Mouse (Mus musculus) CH12.LX (cell line): ENCODE measurements around the gene Gm27235. TPM values are rescaled to one million over a fixed set of nuclear protein-coding genes. Genes with fewer than 3 reads are reported as not detected.
"Not testable (repeated sequence)": the region's sequence is repeated elsewhere in the genome, so short reads cannot be mapped to it uniquely, and the experiment has no call there.

Source experiments
- DNase-seq: peaks from one replicate; pipeline ENCODE4 v3.0.0-alpha.2; 2013; ENCODE audit errors: extremely low read depth
- H3K27ac ChIP-seq: 2 replicates; pipeline ENCODE4 v1.5.1; 2012; ENCODE audit warnings: low read depth, mild to moderate bottlenecking, control low read depth, moderate library complexity; ENCODE audit not compliant: insufficient read depth
- H3K27me3 ChIP-seq: replicated peaks from 2 replicates; pipeline ENCODE3; 2012; ENCODE audit warnings: inconsistent platforms
- H3K36me3 ChIP-seq, 2 experiments: replicated peaks in 1 of 2; 2 replicates each; pipeline versions ENCODE3 to v1.6.1; 2012; ENCODE audit warnings: inconsistent platforms in 1 of 2, low read length in 1 of 2, mild to moderate bottlenecking in 1 of 2, mixed read lengths in 1 of 2, moderate library complexity in 1 of 2; ENCODE audit not compliant: control insufficient read depth in 1 of 2, insufficient read depth in 1 of 2
- H3K4me1 ChIP-seq, 2 experiments: 2 replicates each; pipeline ENCODE4 v1.6.1; 2012; ENCODE audit warnings: inconsistent platforms in 1 of 2, moderate library complexity in 1 of 2; ENCODE audit not compliant: insufficient read depth in 2 of 2, control insufficient read depth in 1 of 2
- H3K4me2 ChIP-seq: 2 replicates; pipeline ENCODE4 v1.6.1; 2012; ENCODE audit warnings: low read depth, mild to moderate bottlenecking, control low read depth; ENCODE audit not compliant: poor library complexity, insufficient read depth, severe bottlenecking
- H3K4me3 ChIP-seq, 3 experiments: fragments of 150-350 bp in 1 of 3; sonication (generic) in 1 of 3; replicated peaks in 1 of 3; 2 replicates each; pipeline versions ENCODE3 to v1.5.1; 2011 to 2012; ENCODE audit warnings: low read depth in 2 of 3, low read length in 2 of 3, mild to moderate bottlenecking in 2 of 3, moderate library complexity in 2 of 3, control low read depth in 1 of 3, improper control_type of control experiment in 1 of 3, inconsistent platforms in 1 of 3, mixed read lengths in 1 of 3; ENCODE audit not compliant: poor library complexity in 1 of 3
- H3K79me2 ChIP-seq: replicated peaks from 2 replicates; pipeline ENCODE4 v1.6.1; 2012; ENCODE audit warnings: mild to moderate bottlenecking, moderate library complexity; ENCODE audit not compliant: control insufficient read depth, poor library complexity, insufficient read depth, severe bottlenecking; ENCODE audit errors: extremely low read depth
- H3K9ac ChIP-seq: 2 replicates; pipeline ENCODE4 v1.6.1; 2012; ENCODE audit warnings: low read depth, mild to moderate bottlenecking, control low read depth, moderate library complexity; ENCODE audit not compliant: insufficient read depth
- H3K9me3 ChIP-seq: replicated peaks from 2 replicates; pipeline ENCODE3; 2012; ENCODE audit warnings: low read length, inconsistent platforms, mixed read lengths
- CHD1 ChIP-seq: IDR thresholded peaks from 2 replicates; pipeline ENCODE4 v1.6.1; 2012; ENCODE audit warnings: low read depth, low read length, improper control_type of control experiment, inconsistent platforms
- CHD2 ChIP-seq: IDR thresholded peaks from 2 replicates; pipeline ENCODE4 v1.6.1; 2011; ENCODE audit warnings: low read length, improper control_type of control experiment
- ELF1 ChIP-seq: IDR thresholded peaks from 2 replicates; pipeline ENCODE4 v1.6.1; 2014; ENCODE audit warnings: low read depth, mild to moderate bottlenecking, inconsistent platforms, low read length, improper control_type of control experiment
- EP300 ChIP-seq: IDR thresholded peaks from 2 replicates; pipeline ENCODE4 v1.6.1; 2011; ENCODE audit warnings: low read length, improper control_type of control experiment
- ETS1 ChIP-seq: conservative IDR thresholded peaks from 2 replicates; pipeline ENCODE4 v1.6.1; 2012; ENCODE audit warnings: low read depth, mild to moderate bottlenecking, inconsistent platforms, low read length, improper control_type of control experiment, moderate library complexity
- GABPA ChIP-seq: IDR thresholded peaks from 2 replicates; pipeline ENCODE4 v1.6.1; 2012; ENCODE audit warnings: low read depth, low read length, improper control_type of control experiment, inconsistent platforms; ENCODE audit not compliant: insufficient replicate concordance
- IRF4 ChIP-seq: IDR thresholded peaks from 2 replicates; pipeline ENCODE4 v1.6.1; 2014; ENCODE audit warnings: low read depth, mild to moderate bottlenecking, inconsistent platforms, low read length, improper control_type of control experiment
- MAFK ChIP-seq: IDR thresholded peaks from 2 replicates; pipeline ENCODE4 v1.6.1; 2011; ENCODE audit warnings: low read length, improper control_type of control experiment; ENCODE audit not compliant: insufficient replicate concordance
- MAX ChIP-seq: IDR thresholded peaks from 2 replicates; pipeline ENCODE4 v1.6.1; 2011; ENCODE audit warnings: low read length, improper control_type of control experiment
- MYC ChIP-seq: IDR thresholded peaks from 2 replicates; pipeline ENCODE4 v1.6.1; 2011; ENCODE audit warnings: low read depth, mild to moderate bottlenecking, improper control_type of control experiment, low read length
- NRF1 ChIP-seq: IDR thresholded peaks from 2 replicates; pipeline ENCODE4 v1.6.1; 2014; ENCODE audit warnings: low read depth, mild to moderate bottlenecking, inconsistent platforms, low read length, improper control_type of control experiment, moderate library complexity
- PAX5 ChIP-seq: IDR thresholded peaks from 2 replicates; pipeline ENCODE4 v1.6.1; 2012; ENCODE audit warnings: low read length, inconsistent platforms, mixed read lengths
- RCOR1 ChIP-seq: conservative IDR thresholded peaks from 2 replicates; pipeline ENCODE4 v1.6.1; 2012; ENCODE audit warnings: low read depth, mild to moderate bottlenecking, inconsistent platforms, low read length, improper control_type of control experiment
- SMC3 ChIP-seq: IDR thresholded peaks from 2 replicates; pipeline ENCODE4 v1.6.1; 2011; ENCODE audit warnings: low read depth, low read length, improper control_type of control experiment
- TCF12 ChIP-seq: IDR thresholded peaks from 2 replicates; pipeline ENCODE4 v1.6.1; 2014; ENCODE audit warnings: low read depth, mild to moderate bottlenecking, inconsistent platforms, low read length, improper control_type of control experiment
- USF1 ChIP-seq: IDR thresholded peaks from 2 replicates; pipeline ENCODE4 v1.6.1; 2014; ENCODE audit warnings: low read depth, mild to moderate bottlenecking, inconsistent platforms, low read length, improper control_type of control experiment
- USF2 ChIP-seq: conservative IDR thresholded peaks from 2 replicates; pipeline ENCODE4 v1.6.1; 2011; ENCODE audit warnings: low read depth, low read length, improper control_type of control experiment
- ZC3H11A ChIP-seq: IDR thresholded peaks from 2 replicates; pipeline ENCODE4 v1.6.1; 2012; ENCODE audit warnings: low read depth, mild to moderate bottlenecking, inconsistent platforms, low read length, improper control_type of control experiment
- ZMIZ1 ChIP-seq: IDR thresholded peaks from 2 replicates; pipeline ENCODE4 v1.6.1; 2012; ENCODE audit warnings: low read depth, mild to moderate bottlenecking, inconsistent platforms, low read length, improper control_type of control experiment
- ZNF384 ChIP-seq: IDR thresholded peaks from 2 replicates; pipeline ENCODE4 v1.6.1; 2012; ENCODE audit warnings: low read depth, low read length, improper control_type of control experiment, inconsistent platforms
- dilution Hi-C: fragments of 300-500 bp; cut with MboI; formaldehyde crosslinking; loops from 2 replicates; pipeline ENCODE4 v1.14.3; 2020; ENCODE audit warnings: low sequenced_read_pairs; ENCODE audit not compliant: extremely low pct_unique_long_range_greater_than_20kb, extremely low pct_ligation_motif_present
- in situ Hi-C: fragments of 300-500 bp; cut with MboI; formaldehyde crosslinking; loops from 3 replicates; pipeline ENCODE4 v1.14.3; 2019; ENCODE audit warnings: low sequenced_read_pairs, low pct_ligation_motif_present, low pct_unique_long_range_greater_than_20kb, mixed read lengths
- polyA plus RNA-seq: library from polyadenylated mRNA; unstranded; fragments of >175 nt; gene quantifications from 2 replicates; pipeline ENCODE4 v1.2.1, GENCODE M21; 2012; ENCODE audit warnings: low read depth; ENCODE audit not compliant: insufficient read length
- total RNA-seq, 2 experiments: library from RNA; depleted of rRNA; stranded (reverse); fragments of 300-350 nt in 1 of 2; fragments of >200 nt in 1 of 2; gene quantifications; 2 replicates each; pipeline ENCODE4 v1.2.3; 2012 to 2014

Gm27235 gene
- not detected in 2 replicates for total RNA-seq (2012; rRNA removed)
- not detected in 2 replicates for total RNA-seq (2014; rRNA removed)
- polyA plus RNA-seq, result not detected in 2 replicates

DNA sequence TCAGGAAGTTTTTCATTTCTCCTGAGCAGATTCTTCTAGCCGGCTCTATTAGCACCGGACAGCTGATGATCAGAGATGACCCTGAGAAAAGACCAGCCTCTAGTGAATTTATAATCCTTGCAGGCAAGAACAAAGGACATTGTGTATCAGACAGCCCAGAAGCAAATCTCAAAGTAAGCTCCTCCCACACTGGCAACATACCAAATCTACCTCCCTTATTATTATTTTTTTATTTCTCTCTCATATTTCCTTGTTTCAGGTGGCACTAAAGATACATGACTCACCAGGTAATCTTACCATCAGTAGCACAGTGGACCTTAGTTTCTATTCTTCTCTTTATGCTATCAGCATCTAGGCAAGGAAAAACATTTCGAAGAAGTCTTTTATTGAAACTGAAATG is at the start of gene Gm27235, which contains the start of gene D730048I06Rik:
TSS of gene Gm27235 (minus strand) at position 101 of the 400 bp plus-strand sequence.
TSS of gene D730048I06Rik (minus strand) at position 112 of the 400 bp plus-strand sequence.
- no peak within 1 kb of the TSS for H3K27ac ChIP-seq
- no peak within 1 kb of the TSS for H3K9ac ChIP-seq
- peaks cover 65% of the 10 kb centered on the region for H3K27me3 ChIP-seq
- no peaks in the 10 kb centered on the region for H3K36me3 ChIP-seq
- no peak for TF ChIP-seq PAX5
- no peak for TF ChIP-seq ZNF384
- TF ChIP-seq USF2, result no peak
- H3K79me2 ChIP-seq, result no peaks in the 10 kb centered on the region
- no peak for DNase-seq
- no peaks in the 10 kb centered on the region for H3K9me3 ChIP-seq
- H3K4me3 ChIP-seq, result no peak within 1 kb of the TSS
- dilution Hi-C loops (no loop called here), in situ Hi-C loops (no loop called here)
- H3K4me2 ChIP-seq, result no peak within 1 kb of the TSS
- no peaks in the 10 kb centered on the region for H3K4me1 ChIP-seq

DNA sequence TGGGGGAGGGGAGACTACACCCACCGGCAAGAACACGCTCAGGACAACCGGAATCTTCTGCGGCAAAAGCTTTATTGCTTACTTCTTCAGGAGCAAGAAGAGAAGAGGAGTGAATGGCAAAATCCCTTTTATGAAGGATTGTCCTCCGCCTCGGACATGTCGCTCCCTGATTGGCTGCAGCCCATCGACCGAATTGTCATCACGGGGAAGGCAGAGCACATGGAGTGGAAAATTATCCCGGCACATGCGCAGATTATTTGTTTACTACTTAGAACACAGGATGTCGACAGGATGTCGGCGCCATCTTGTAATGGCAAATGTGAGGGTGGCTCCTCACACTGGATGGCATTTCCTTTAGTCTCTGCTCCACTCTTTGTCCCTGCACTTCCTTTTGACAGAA is 28.0 kb upstream of the Gm27235 start:
- H3K4me1 ChIP-seq, H3K79me2 ChIP-seq, H3K27ac ChIP-seq, H3K9ac ChIP-seq, in situ Hi-C loops, DNase-seq, H3K4me2 ChIP-seq, H3K36me3 ChIP-seq, H3K9me3 ChIP-seq, H3K27me3 ChIP-seq, dilution Hi-C loops, H3K4me3 ChIP-seq: not testable (repeated sequence)

- Histone ChIP-seq H3K79me2 (no peaks in the 10 kb centered on the region), H3K9me3 (no peaks in the 10 kb centered on the region), H3K4me2 (no peak overlapping the region), H3K27me3 (peaks cover 48% of the 10 kb centered on the region), H3K4me1 (no peaks in the 10 kb centered on the region), H3K36me3 (no peaks in the 10 kb centered on the region), H3K4me3 (no peak overlapping the region), H3K27ac (no peak overlapping the region), H3K9ac (no peak overlapping the region)
- TF ChIP-seq ETS1 (no peak), ELF1 (no peak)
- dilution Hi-C loops (no loop called here), in situ Hi-C loops (no loop called here)
- no peak for DNase-seq
Measured at GRCm38 (mm10) chr9:35798146-35798545, 8.2 kb upstream of the Gm27235 start.

- H3K4me1 ChIP-seq, result no peaks in the 10 kb centered on the region
- H3K79me2 ChIP-seq, result no peaks in the 10 kb centered on the region
- H3K4me2 ChIP-seq, result no peak within 1 kb of the TSS
- DNase-seq, result no peak
- dilution Hi-C loops, result no loop called here
- H3K4me3 ChIP-seq, result no peak within 1 kb of the TSS
- no peaks in the 10 kb centered on the region for H3K9me3 ChIP-seq
- in situ Hi-C loops, result no loop called here
- H3K27me3 ChIP-seq, result peaks cover 61% of the 10 kb centered on the region
- H3K9ac ChIP-seq, result no peak within 1 kb of the TSS
- no peaks in the 10 kb centered on the region for H3K36me3 ChIP-seq
- no peak within 1 kb of the TSS for H3K27ac ChIP-seq
- no peak for TF ChIP-seq CHD1
- TF ChIP-seq MAX, result no peak
- TF ChIP-seq GABPA, result no peak
- TF ChIP-seq NRF1, result no peak
- no peak for TF ChIP-seq CHD2
- no peak for TF ChIP-seq ZC3H11A
- no peak for TF ChIP-seq USF2
- TF ChIP-seq MAFK, result no peak
- TF ChIP-seq ZMIZ1, result no peak
- no peak for TF ChIP-seq EP300
- TF ChIP-seq MYC, result no peak
- TF ChIP-seq USF1, result no peak
- no peak for TF ChIP-seq SMC3
- no peak for TF ChIP-seq IRF4
- TF ChIP-seq ELF1, result no peak
- no peak for TF ChIP-seq RCOR1
- no peak for TF ChIP-seq TCF12
Measured at GRCm38 (mm10) chr9:35778009-35778408, 11.9 kb downstream of the Gm27235 start, which contains the start of gene Gm17727. Gm17727 (minus strand) TSS chr9:35778109.
